Mouse (Mus musculus): ENCODE results near the gene Dnajb8. TPM values are rescaled to one million over a fixed set of nuclear protein-coding genes. Genes with fewer than 3 reads are reported as not detected.
A peak's percentile ranks its signal among the peaks of the same experiment; 100 is the strongest.

Dnajb8 gene
- total RNA-seq (2021): not detected
- long read RNA-seq: 0 reads

GRCm38 (mm10) chr6:88221968-88222367, at the start of gene Dnajb8:
Gene Dnajb8 (plus strand): TSS chr6:88222268.
- no peak for DNase-seq (ENCODE audit: low spot score in 2 of 2)

GRCm38 (mm10) chr6:88174191-88174590, 47.9 kb upstream of the Dnajb8 start:
- DNase-seq (ENCODE audit: low spot score in 2 of 2): no peak

GRCm38 (mm10) chr6:88174676-88175075, 47.4 kb upstream of the Dnajb8 start:
- DNase-seq (ENCODE audit: low spot score in 2 of 2): no peak

- DNase-seq (ENCODE audit: low spot score in 2 of 2): no peak
These were observed 37.4 kb upstream of the Dnajb8 start for GRCm38 (mm10) chr6:88184671-88185070.

- DNase-seq (ENCODE audit: low spot score in 2 of 2): peak; percentile 32 to 50
These were observed 33.9 kb upstream of the Dnajb8 start for GRCm38 (mm10) chr6:88188148-88188547.

- DNase-seq (ENCODE audit: low spot score in 2 of 2): peak; percentile 58 to 75
These were observed 32.6 kb upstream of the Dnajb8 start for GRCm38 (mm10) chr6:88189312-88190042.

- no peak for DNase-seq (ENCODE audit: low spot score in 2 of 2)
These were observed 32.1 kb upstream of the Dnajb8 start for GRCm38 (mm10) chr6:88190043-88190309.

- DNase-seq (ENCODE audit: low spot score in 2 of 2): no peak
These were observed 31.6 kb upstream of the Dnajb8 start for GRCm38 (mm10) chr6:88190310-88191023.

GRCm38 (mm10) chr6:88191024-88191365, 31.1 kb upstream of the Dnajb8 start:
- no peak for DNase-seq (ENCODE audit: low spot score in 2 of 2)

GRCm38 (mm10) chr6:88191411-88192070, 30.5 kb upstream of the Dnajb8 start:
- no peak for DNase-seq (ENCODE audit: low spot score in 2 of 2)

GRCm38 (mm10) chr6:88192756-88193155, 29.3 kb upstream of the Dnajb8 start:
- DNase-seq (ENCODE audit: low spot score in 2 of 2): no peak

GRCm38 (mm10) chr6:88193433-88194052, 28.5 kb upstream of the Dnajb8 start, which contains the start of gene Gata2:
Gene Gata2 (plus strand): TSS chr6:88193891.
- no peak for DNase-seq (ENCODE audit: low spot score in 2 of 2)

- DNase-seq (ENCODE audit: low spot score in 2 of 2): no peak
These were observed 27.8 kb upstream of the Dnajb8 start for GRCm38 (mm10) chr6:88194053-88194977.

- no peak for DNase-seq (ENCODE audit: low spot score in 2 of 2)
These were observed 27.1 kb upstream of the Dnajb8 start for GRCm38 (mm10) chr6:88194978-88195325.

GRCm38 (mm10) chr6:88196054-88196732, 25.9 kb upstream of the Dnajb8 start:
- no peak for DNase-seq (ENCODE audit: low spot score in 2 of 2)

- DNase-seq (ENCODE audit: low spot score in 2 of 2): no peak
These were observed 25.2 kb upstream of the Dnajb8 start for GRCm38 (mm10) chr6:88196733-88197312.

- no peak for DNase-seq (ENCODE audit: low spot score in 2 of 2)
These were observed 24.6 kb upstream of the Dnajb8 start for GRCm38 (mm10) chr6:88197313-88198069.

GRCm38 (mm10) chr6:88198070-88198940, 23.8 kb upstream of the Dnajb8 start:
- DNase-seq (ENCODE audit: low spot score in 2 of 2): no peak
